Mouse (Mus musculus) embryonic facial prominence, embryonic 14.5 days (tissue): ENCODE measurements at regions not wholly inside any gene's neighbourhood (a gene's known extent, or its start where the extent isn't known, plus 50 kb on each side); places are given as distances from the start of the nearest gene placed in this dataset.
"Not testable (repeated sequence)": the region's sequence is repeated elsewhere in the genome, so short reads cannot be mapped to it uniquely, and the experiment has no call there.

Experiments
- ATAC-seq: fragments of 200-750 bp; cut with Nextera tagmentation; 2 replicates; pipeline ENCODE4 v1.8.0; 2017; ENCODE audit warnings: low read depth, moderate number of reproducible peaks, moderate TSS enrichment
- DNase-seq: peaks from one replicate; pipeline ENCODE4 v3.0.0-alpha.2; 2015; ENCODE audit warnings: low spot score
- H3K27ac ChIP-seq: fragments of 300-500 bp; sonication (generic); replicated peaks from 2 replicates; pipeline ENCODE4 v1.5.1; 2014; ENCODE audit warnings: low read depth, mild to moderate bottlenecking, low read length, moderate library complexity
- H3K27me3 ChIP-seq: fragments of 300-500 bp; sonication (generic); replicated peaks from 2 replicates; pipeline ENCODE4 v1.6.1; 2014; ENCODE audit warnings: low read length; ENCODE audit not compliant: control insufficient read depth, insufficient read depth
- H3K36me3 ChIP-seq: fragments of 300-500 bp; sonication (generic); 2 replicates; pipeline ENCODE4 v1.6.1; 2014; ENCODE audit warnings: low read length, mixed read lengths; ENCODE audit not compliant: control insufficient read depth, insufficient read depth
- H3K4me1 ChIP-seq: fragments of 300-500 bp; sonication (generic); 2 replicates; pipeline ENCODE4 v1.6.1; 2014; ENCODE audit warnings: antibody characterized with exemption, low read length; ENCODE audit not compliant: control insufficient read depth, insufficient read depth
- H3K4me2 ChIP-seq: fragments of 300-500 bp; sonication (generic); 2 replicates; pipeline ENCODE4 v1.6.1; 2014; ENCODE audit warnings: low read depth, mild to moderate bottlenecking, low read length, moderate library complexity, mixed read lengths
- H3K4me3 ChIP-seq: fragments of 300-500 bp; sonication (generic); 2 replicates; pipeline ENCODE4 v1.5.1; 2014; ENCODE audit warnings: low read depth, mild to moderate bottlenecking, low read length
- H3K9ac ChIP-seq: fragments of 300-500 bp; sonication (generic); 2 replicates; pipeline ENCODE4 v1.6.1; 2014; ENCODE audit warnings: low read depth, mild to moderate bottlenecking, low read length, moderate library complexity, mixed read lengths
- H3K9me3 ChIP-seq: fragments of 300-500 bp; sonication (generic); 2 replicates; pipeline ENCODE4 v1.6.1; 2016; ENCODE audit warnings: low read length; ENCODE audit not compliant: control insufficient read depth
- WGBS: fragments of 180-500 bp; shearing (Covaris S2); extraction: QIAGEN DNeasy Blood & Tissue Kit; methylation state at CpG from one replicate; pipeline ENCODE4 v1.1.7; 2014; 5-methylcytosine and 5-hydroxymethylcytosine counted together

DNA sequence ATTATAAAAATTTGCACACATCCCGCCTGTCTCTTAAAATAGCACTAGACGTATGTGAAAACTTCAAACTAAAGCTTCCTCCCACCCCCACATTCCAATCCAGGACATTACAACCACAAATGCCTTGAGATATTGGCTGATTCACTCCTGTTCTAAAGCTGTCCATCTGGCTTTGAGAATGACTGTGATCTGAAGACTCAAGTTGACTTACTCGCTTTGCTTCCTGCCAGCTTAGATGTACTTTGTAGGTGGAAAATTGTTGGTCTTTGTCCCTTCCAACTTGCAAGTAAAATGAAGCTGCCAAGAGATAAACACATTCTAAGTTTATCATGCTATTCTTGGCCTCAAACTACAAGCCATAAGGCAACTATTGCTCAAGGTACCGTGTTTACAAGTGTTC lies 779.7 kb downstream of the Cetn3 start:
- Histone ChIP-seq H3K4me1 (no peaks in the 10 kb centered on the region), H3K27me3 (no peaks in the 10 kb centered on the region), H3K36me3 (no peaks in the 10 kb centered on the region), H3K4me2 (no peak overlapping the region), H3K9me3 (no peaks in the 10 kb centered on the region), H3K27ac (no peak overlapping the region), H3K9ac (no peak overlapping the region), H3K4me3 (no peak overlapping the region)
- no peak for ATAC-seq
- WGBS, result 66% methylated on average over 4 of the region's 4 CpGs
- peak; percentile 9 for DNase-seq

DNA sequence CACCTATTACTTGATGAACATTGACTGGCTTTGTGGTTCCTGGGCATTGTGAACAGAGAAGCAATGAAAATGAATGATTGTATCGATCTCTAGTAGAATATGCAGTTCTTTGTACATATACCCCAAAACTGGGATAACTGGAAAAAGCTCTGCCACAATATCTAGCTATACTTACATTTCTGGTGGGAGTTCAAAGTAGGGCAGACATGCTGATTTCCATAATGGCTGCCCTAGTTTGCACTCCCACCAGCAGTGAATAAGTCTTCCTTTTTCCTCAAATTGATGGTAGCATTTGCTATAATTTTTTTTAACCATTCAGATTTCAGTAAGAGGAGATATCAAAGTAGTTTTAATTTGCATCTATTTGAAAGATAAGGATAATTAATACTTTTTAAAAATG lies 788.0 kb downstream of the Cetn3 start:
- Histone ChIP-seq H3K27ac (no peak overlapping the region), H3K27me3 (no peaks in the 10 kb centered on the region), H3K4me3 (no peak overlapping the region), H3K9me3 (no peaks in the 10 kb centered on the region), H3K9ac (no peak overlapping the region), H3K4me2 (no peak overlapping the region), H3K36me3 (no peaks in the 10 kb centered on the region), H3K4me1 (no peaks in the 10 kb centered on the region)
- no peak for ATAC-seq
- no peak for DNase-seq
- WGBS, result 98% methylated on average over 1 of the region's 1 CpGs

DNA sequence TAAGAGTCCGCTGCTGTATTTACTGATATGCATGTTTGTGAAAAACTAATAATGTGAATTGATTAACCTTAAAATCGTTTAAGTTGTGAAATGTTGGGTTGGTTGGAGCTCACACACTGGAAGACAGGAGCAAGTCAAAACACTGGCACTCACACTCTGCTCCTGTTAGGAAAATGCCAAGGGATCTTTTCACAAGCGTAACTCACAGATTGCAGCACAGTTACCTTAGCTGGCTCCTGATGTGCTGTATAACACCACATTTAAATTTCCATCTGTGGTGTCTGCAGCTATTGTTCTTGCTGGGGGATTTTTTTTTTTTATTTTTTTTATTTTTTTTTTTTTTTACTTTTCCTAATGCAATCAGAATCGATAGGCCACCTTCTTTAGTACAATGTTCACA lies 795.1 kb downstream of the Cetn3 start:
- ATAC-seq, result no peak
- Histone ChIP-seq H3K27ac (no peak overlapping the region), H3K4me3 (no peak overlapping the region), H3K4me2 (no peak overlapping the region), H3K9me3 (no peaks in the 10 kb centered on the region), H3K9ac (no peak overlapping the region), H3K27me3 (no peaks in the 10 kb centered on the region), H3K36me3 (no peaks in the 10 kb centered on the region), H3K4me1 (no peaks in the 10 kb centered on the region)
- no peak for DNase-seq
- WGBS, result 82% methylated on average over 4 of the region's 4 CpGs

DNA sequence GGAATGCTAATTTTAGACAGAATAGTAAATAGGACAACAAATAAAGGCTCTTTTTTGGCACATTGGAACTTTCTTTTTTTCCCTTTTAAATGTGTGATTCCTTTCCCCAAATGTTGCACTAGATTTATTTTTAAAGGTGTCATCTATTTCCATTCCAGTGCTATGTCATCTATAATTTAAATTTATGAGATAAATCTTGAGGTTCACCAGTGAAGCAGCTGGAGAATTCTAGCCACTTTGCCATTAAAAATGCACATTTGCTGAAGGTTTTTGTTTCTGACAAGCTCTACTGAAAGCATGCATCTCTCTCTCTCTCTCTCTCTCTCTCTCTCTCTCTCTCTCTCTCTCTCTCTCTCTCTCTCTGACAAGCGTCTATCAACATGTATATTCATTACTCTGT lies 803.5 kb downstream of the Cetn3 start:
- Histone ChIP-seq H3K27ac (no peak overlapping the region), H3K36me3 (no peaks in the 10 kb centered on the region), H3K27me3 (no peaks in the 10 kb centered on the region), H3K4me1 (no peaks in the 10 kb centered on the region), H3K4me2 (no peak overlapping the region), H3K9ac (no peak overlapping the region), H3K4me3 (no peak overlapping the region), H3K9me3 (no peaks in the 10 kb centered on the region)
- ATAC-seq, result no peak
- no peak for DNase-seq
- 64% methylated on average over 1 of the region's 1 CpGs for WGBS

DNA sequence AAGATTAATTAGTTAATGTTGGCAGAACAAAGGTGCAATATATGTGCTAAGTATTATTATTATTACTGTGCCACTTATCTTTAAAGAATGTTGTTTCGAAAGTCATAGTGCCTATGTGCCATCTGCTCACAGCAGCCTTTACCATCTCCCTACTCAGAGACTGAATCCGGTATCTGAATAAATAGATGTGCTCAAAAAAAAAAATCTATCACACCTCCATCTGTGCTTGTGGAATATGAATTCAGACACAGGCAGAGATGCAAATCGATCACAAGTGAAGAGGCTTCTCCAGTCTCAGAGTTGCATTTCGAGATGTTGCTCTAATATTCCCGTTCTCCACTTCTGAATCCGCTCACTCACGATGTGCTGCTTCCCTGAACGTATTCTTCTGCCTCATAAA lies 811.0 kb downstream of the Cetn3 start:
- DNase-seq (no peak), ATAC-seq (no peak)
- Histone ChIP-seq H3K4me2 (no peak overlapping the region), H3K9me3 (no peaks in the 10 kb centered on the region), H3K4me1 (no peaks in the 10 kb centered on the region), H3K4me3 (no peak overlapping the region), H3K36me3 (no peaks in the 10 kb centered on the region), H3K9ac (no peak overlapping the region), H3K27ac (no peak overlapping the region), H3K27me3 (no peaks in the 10 kb centered on the region)
- WGBS, result 92% methylated on average over 8 of the region's 8 CpGs

DNA sequence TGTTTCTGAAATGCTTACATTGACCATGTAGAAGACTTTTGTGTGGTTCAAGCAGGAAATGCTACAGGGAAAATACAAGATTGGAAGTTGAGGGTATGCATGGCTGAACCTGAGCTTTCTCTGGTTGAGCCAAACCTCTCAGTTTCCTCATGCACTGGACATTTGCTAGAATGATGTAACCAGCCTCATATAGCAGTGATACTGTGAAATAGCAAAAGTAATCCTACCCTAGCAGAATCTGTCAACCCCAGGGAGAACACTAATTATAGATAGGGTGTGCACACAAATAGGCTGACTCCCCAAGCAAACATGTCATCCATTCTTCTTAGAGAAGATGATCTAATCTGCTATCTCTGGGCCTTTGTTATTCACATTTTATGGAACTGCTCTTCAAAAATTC lies 812.7 kb downstream of the Cetn3 start:
- no peak overlapping the region for H3K27ac ChIP-seq
- H3K4me2 ChIP-seq, result no peak overlapping the region
- H3K27me3 ChIP-seq, result no peaks in the 10 kb centered on the region
- ATAC-seq (no peak), DNase-seq (no peak)
- no peaks in the 10 kb centered on the region for H3K36me3 ChIP-seq
- no peaks in the 10 kb centered on the region for H3K4me1 ChIP-seq
- H3K9ac ChIP-seq, result no peak overlapping the region
- H3K9me3 ChIP-seq, result no peaks in the 10 kb centered on the region
- H3K4me3 ChIP-seq, result no peak overlapping the region

DNA sequence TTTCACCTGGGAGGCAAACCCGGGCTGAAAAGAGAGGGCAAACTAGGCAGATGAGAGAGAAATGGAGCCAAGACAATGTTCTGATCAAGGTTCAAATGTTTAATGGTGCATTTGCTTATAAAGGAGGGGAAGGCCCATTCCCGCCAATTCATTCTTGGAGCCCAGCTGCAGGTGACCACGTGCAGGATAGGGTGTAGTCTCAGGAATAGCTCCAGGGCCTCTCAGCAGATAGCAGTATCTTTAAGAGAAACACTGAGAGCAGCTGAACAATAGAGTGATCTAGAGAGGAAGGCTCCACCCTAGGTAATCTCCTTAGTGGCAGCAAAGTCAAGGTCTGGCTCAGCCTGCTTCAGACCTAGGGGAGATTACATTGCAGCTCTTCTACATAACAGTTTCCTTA lies 823.0 kb downstream of the Cetn3 start:
- DNase-seq, H3K9me3 ChIP-seq, H3K4me2 ChIP-seq, H3K27me3 ChIP-seq, H3K4me3 ChIP-seq, H3K27ac ChIP-seq, H3K4me1 ChIP-seq, H3K9ac ChIP-seq, H3K36me3 ChIP-seq, ATAC-seq: not testable (repeated sequence)
- 57% methylated on average over 3 of the region's 3 CpGs for WGBS

DNA sequence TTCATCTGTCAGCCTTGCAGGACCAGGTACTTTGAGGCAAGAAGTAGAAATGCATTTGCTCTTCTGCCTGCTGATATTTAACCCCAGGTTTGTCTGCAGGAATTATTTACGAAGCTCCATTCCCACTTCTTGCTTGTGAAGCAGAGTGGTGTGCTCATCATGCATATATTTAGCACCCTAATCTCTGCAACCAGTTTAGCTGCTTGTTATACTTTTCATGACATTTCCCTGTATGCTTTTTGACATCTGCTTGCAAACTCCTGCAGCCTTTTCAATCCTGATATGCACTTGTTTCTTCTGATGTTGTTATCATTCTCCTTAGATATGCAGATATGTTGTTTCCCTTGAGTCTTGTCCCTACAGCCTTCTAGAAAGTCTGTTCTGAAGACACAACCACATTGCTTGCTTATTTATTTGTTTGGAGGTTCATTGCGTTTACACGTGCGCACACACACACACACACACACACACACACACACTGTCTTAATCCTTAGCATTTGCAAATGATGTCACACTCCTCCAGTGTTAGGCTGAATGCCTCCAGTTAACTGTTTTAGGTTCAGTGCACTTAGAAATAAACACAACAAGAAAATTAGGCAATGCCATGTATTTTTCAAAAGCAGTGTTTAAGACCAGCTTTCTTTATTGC lies 836.3 kb downstream of the Cetn3 start:
- no peak overlapping the region for H3K27ac ChIP-seq
- no peak for DNase-seq
- H3K4me1 ChIP-seq, result no peaks in the 10 kb centered on the region
- 0 out of 2 replicates have a peak, but pooled peaks cover 4% of the 10 kb centered on the region for H3K9me3 ChIP-seq
- no peaks in the 10 kb centered on the region for H3K27me3 ChIP-seq
- H3K9ac ChIP-seq, result no peak overlapping the region
- WGBS, result 80% methylated on average over 4 of the region's 4 CpGs
- H3K4me3 ChIP-seq, result no peak overlapping the region
- H3K4me2 ChIP-seq, result no peak overlapping the region
- no peaks in the 10 kb centered on the region for H3K36me3 ChIP-seq
- no peak for ATAC-seq

DNA sequence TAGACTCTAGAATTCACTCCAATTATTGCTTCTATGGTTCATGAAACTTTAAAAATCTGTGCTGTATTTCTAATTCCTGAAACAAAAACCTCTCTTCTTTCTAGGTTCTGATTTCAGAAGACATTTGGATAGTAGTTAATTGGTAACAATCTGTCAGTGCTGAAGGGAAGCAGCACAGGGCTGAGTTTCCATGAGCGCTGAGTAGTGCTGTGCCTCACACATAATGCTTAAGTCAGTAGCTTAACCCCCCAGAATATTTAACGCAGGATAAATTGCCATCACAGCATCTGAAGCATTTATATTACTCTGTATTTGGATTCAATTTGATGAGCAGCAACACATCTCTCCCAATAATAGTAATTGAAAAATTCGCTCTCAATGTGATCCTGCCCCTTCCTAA lies 837.2 kb downstream of the Cetn3 start:
- Histone ChIP-seq H3K9ac (no peak overlapping the region), H3K4me3 (no peak overlapping the region), H3K27ac (no peak overlapping the region), H3K4me1 (no peaks in the 10 kb centered on the region), H3K4me2 (no peak overlapping the region), H3K36me3 (no peaks in the 10 kb centered on the region), H3K9me3 (0 out of 2 replicates have a peak, but pooled peaks cover 4% of the 10 kb centered on the region), H3K27me3 (no peaks in the 10 kb centered on the region)
- ATAC-seq (no peak), DNase-seq (no peak)
- WGBS, result 65% methylated on average over 3 of the region's 3 CpGs
